In genomic region chr11:117117791-117118190, GRCm38 (mm10) we compare ENCODE assay signal across 9 mouse cellular contexts. TPM values are rescaled to one million over a fixed set of nuclear protein-coding genes. Genes with fewer than 3 reads are reported as not detected.
DNase-seq lines count a peak whose midpoint lies in the region; ATAC-seq and TF ChIP-seq lines count a peak whose summit lies in the region.
"Had no signal": no experiment of that assay in that cellular context is flagged by ENCODE, and none has a peak within 500 bp of the region (broad histone marks: within the 10 kb centered on the region; RNA-seq: fewer than 3 reads in every experiment).

No protein-coding gene starts in this region.

- H3K4me1 ChIP-seq in cerebellum, adult 2 months (ENCODE audit: control insufficient read depth, insufficient read depth, low read length): peaks cover 38% of the 10 kb centered on the region
- peaks cover 28% of the 10 kb centered on the region for H3K4me1 ChIP-seq in kidney, adult 2 months (ENCODE audit: control insufficient read depth, insufficient read depth, low read length)
- peaks cover 66% of the 10 kb centered on the region for H3K4me1 ChIP-seq in neural tube, embryonic 12.5 days
- peaks cover 44% of the 10 kb centered on the region for H3K4me1 ChIP-seq in olfactory bulb, adult 2 months (ENCODE audit: control insufficient read depth, insufficient read depth, low read length)

- H3K4me3 ChIP-seq in cerebellum, adult 2 months (replicated peaks; ENCODE audit: insufficient read depth, low read depth, low read length): peak overlapping the region; percentile 87
- no peak overlapping the region for H3K4me3 ChIP-seq in kidney, adult 2 months (ENCODE audit: insufficient read depth, low read depth, low read length)
- no peak overlapping the region for H3K4me3 ChIP-seq in neural tube, embryonic 12.5 days
- peak overlapping the region; percentile 57 for H3K4me3 ChIP-seq in olfactory bulb, adult 2 months (ENCODE audit: insufficient read depth, low read depth, low read length)

- H3K4me2 ChIP-seq in neural tube, embryonic 12.5 days (replicated peaks): 0 out of 2 replicates have a peak overlapping the region, but pooled peaks have one; percentile 33

- H3K9ac ChIP-seq in neural tube, embryonic 12.5 days: 0 out of 2 replicates have a peak overlapping the region, but pooled peaks have one; percentile 1

- ATAC-seq in cerebellum, adult (ENCODE audit: insufficient number of reproducible peaks, low FRiP score, low TSS enrichment): no peak
- no peak for ATAC-seq in neural tube, embryonic 12.5 days (ENCODE audit: low FRiP score, low read depth)
- ATAC-seq: inflammation-experienced regulatory T-cells, adult 6 months had no signal

- H3K27me3 ChIP-seq in cerebellum, adult 2 months (ENCODE audit: control insufficient read depth, insufficient read depth, low read length): no peaks in the 10 kb centered on the region
- H3K27me3 ChIP-seq in kidney, adult 2 months (replicated peaks; ENCODE audit: control insufficient read depth, insufficient read depth, low read length): no peaks in the 10 kb centered on the region
- no peaks in the 10 kb centered on the region for H3K27me3 ChIP-seq in neural tube, embryonic 12.5 days (replicated peaks)

- 10% methylated on average over 7 of the region's 7 CpGs for WGBS in cerebellum, adult 2 months
- 64% methylated on average over 7 of the region's 7 CpGs for WGBS in kidney, adult 2 months
- WGBS in neural tube, embryonic 12.5 days: 89% methylated on average over 7 of the region's 7 CpGs
- WGBS in olfactory bulb, adult 2 months: 43% methylated on average over 7 of the region's 7 CpGs

- no peak for TF ChIP-seq CTCF in cerebellum, adult 2 months (IDR thresholded peaks at IDR 0.05; ENCODE audit: borderline replicate concordance, insufficient read depth, low read depth, low read length)
- TF ChIP-seq CTCF in kidney, adult 2 months (conservative IDR thresholded peaks at IDR 0.05; ENCODE audit: insufficient read depth, insufficient read length, low read depth, low read length): no peak
- TF ChIP-seq CTCF in olfactory bulb, adult 2 months (IDR thresholded peaks at IDR 0.05; ENCODE audit: insufficient read depth, low read depth, low read length): no peak

- H3K36me3 ChIP-seq in kidney, adult 2 months (ENCODE audit: control insufficient read depth, insufficient read depth, low read length): no peaks in the 10 kb centered on the region
- H3K36me3 ChIP-seq in neural tube, embryonic 12.5 days: peaks cover 18% of the 10 kb centered on the region

- DNase-seq in cerebellum, adult 2 months: peak; percentile 39 to 48
- no peak for DNase-seq in kidney, adult 2 months
- DNase-seq in kidney, postnatal 36 days: no peak
- no peak for DNase-seq in neural tube, embryonic 10.5 days (ENCODE audit: extremely low spot score, low spot score)
- DNase-seq in spleen, postnatal 36 days (ENCODE audit: low spot score in 2 of 2): no peak

- TF ChIP-seq POLR2A in cerebellum, adult 2 months (IDR thresholded peaks at IDR 0.05; ENCODE audit: borderline replicate concordance, insufficient read depth, low read length): no peak
- no peak for TF ChIP-seq POLR2A in kidney, adult 2 months (IDR thresholded peaks at IDR 0.05; ENCODE audit: low read depth, low read length)
- no peak for TF ChIP-seq POLR2A in olfactory bulb, adult 2 months (IDR thresholded peaks at IDR 0.05; ENCODE audit: insufficient read depth, low read depth, low read length)

- no peaks in the 10 kb centered on the region for H3K9me3 ChIP-seq in neural tube, embryonic 12.5 days

- peak overlapping the region; percentile 98 for H3K27ac ChIP-seq in cerebellum, adult 2 months (ENCODE audit: insufficient read depth, low read length)
- 0 out of 2 replicates have a peak overlapping the region, but pooled peaks have one; percentile 58 for H3K27ac ChIP-seq in kidney, adult 2 months (ENCODE audit: insufficient read depth, low read depth, low read length)
- H3K27ac ChIP-seq in neural tube, embryonic 12.5 days: no peak overlapping the region
- H3K27ac ChIP-seq in olfactory bulb, adult 2 months (ENCODE audit: insufficient read depth, low read depth, low read length): peak overlapping the region; percentile 90

RNA-seq across cellular contexts. Expression of gene Sec14l1, which starts 2.8 kb away (rescaled TPM):
- 124 and 137 TPM in 2 replicates for polyA plus RNA-seq in cerebellum, adult 2 months (2012; rRNA removed)
- polyA plus RNA-seq in kidney, adult 2 months (2012; rRNA removed): 49.1 and 52.2 TPM in 2 replicates
- polyA plus RNA-seq in neural tube, embryonic 12.5 days (2016; fragmentation: Nextera tagmentation; extraction: Ambion mirVana): 68.8 and 71.5 TPM in 2 replicates
- polyA plus RNA-seq in olfactory bulb, adult 2 months (2012; ENCODE audit: insufficient read depth, insufficient read length, low replicate concordance, missing spikeins): not detected in 2 replicates

Comparison
In these comparisons a context has a peak if more than half of its experiments do, and no peak if none do; other contexts are left out.
1. DNase-seq: peak in cerebellum, adult 2 months (2 of 2); none in kidney, adult 2 months (single experiment), kidney, postnatal 36 days (0 of 2), neural tube, embryonic 10.5 days (single experiment) and spleen, postnatal 36 days (0 of 2).
2. H3K4me3 ChIP-seq: peak in cerebellum, adult 2 months (single experiment) and olfactory bulb, adult 2 months (single experiment); none in kidney, adult 2 months (single experiment) and neural tube, embryonic 12.5 days (single experiment).